Comparison of ENCODE assay signal across 17 mouse cellular contexts in the genomic region with DNA sequence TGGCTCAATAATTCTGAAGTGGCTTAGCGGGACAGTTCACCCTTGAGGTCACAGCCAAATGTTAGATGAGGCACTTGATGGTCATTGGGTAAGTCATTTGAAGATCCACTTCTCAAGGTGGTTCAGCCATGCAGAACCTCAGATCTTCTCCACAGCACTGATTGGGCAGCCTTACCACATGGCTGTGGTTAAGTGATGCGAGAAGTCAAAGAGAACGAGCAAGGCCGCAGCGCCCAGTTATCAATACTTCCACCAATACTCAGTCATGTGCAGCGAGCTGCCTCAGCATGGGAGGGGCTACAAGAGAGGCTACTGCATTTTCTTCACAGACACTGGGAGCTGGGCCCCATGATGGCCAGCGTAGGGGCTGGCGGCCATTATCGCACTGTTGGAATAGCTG. TPM values are rescaled to one million over a fixed set of nuclear protein-coding genes. Genes with fewer than 3 reads are reported as not detected.
DNase-seq lines count a peak whose midpoint lies in the region; ATAC-seq and TF ChIP-seq lines count a peak whose summit lies in the region.
"Had no signal": no experiment of that assay in that cellular context is flagged by ENCODE, and none has a peak within 500 bp of the region (broad histone marks: within the 10 kb centered on the region; RNA-seq: fewer than 3 reads in every experiment).

No protein-coding gene starts in this region.

- no peaks in the 10 kb centered on the region for H3K27me3 ChIP-seq in CH12.LX (replicated peaks)
- H3K27me3 ChIP-seq in stomach, postnatal 0 days (ENCODE audit: control insufficient read depth, insufficient read depth, low read length), result no peaks in the 10 kb centered on the region
- H3K27me3 ChIP-seq: Patski had no signal

- peaks cover 45 to 81% of the 10 kb centered on the region in 2 experiments for H3K36me3 ChIP-seq in CH12.LX (replicated peaks in 1 of 2; ENCODE audit: control insufficient read depth in 1 of 2, insufficient read depth in 1 of 2, low read length in 1 of 2)
- H3K36me3 ChIP-seq in stomach, postnatal 0 days (ENCODE audit: control insufficient read depth, insufficient read depth, low read length), result no peaks in the 10 kb centered on the region

- TF ChIP-seq RAD21 in CH12.LX (IDR thresholded peaks at IDR 0.05; ENCODE audit: low read depth, low read length), result no peak

- no peak for TF ChIP-seq EP300 in CH12.LX (IDR thresholded peaks at IDR 0.05; ENCODE audit: low read length)
- no peak for TF ChIP-seq EP300 in stomach, postnatal 0 days (optimal IDR thresholded peaks at IDR 0.05)

- no peak overlapping the region for H3K9ac ChIP-seq in CH12.LX (ENCODE audit: insufficient read depth, low read depth)
- H3K9ac ChIP-seq in stomach, postnatal 0 days (ENCODE audit: low read length), result no peak overlapping the region

- dilution Hi-C loops in CH12.LX (cut with MboI; ENCODE audit: extremely low pct_ligation_motif_present, extremely low pct_unique_long_range_greater_than_20kb, low sequenced_read_pairs), result no loop called here

- peak overlapping the region; percentile 83; the same call in 1 of the 2 replicates for H3K27ac ChIP-seq in CH12.LX (ENCODE audit: insufficient read depth, low read depth)
- H3K27ac ChIP-seq in stomach, postnatal 0 days (replicated peaks), result no peak overlapping the region

- no peak overlapping the region; the same call in 1 of the 2 replicates for H3K4me2 ChIP-seq in CH12.LX (ENCODE audit: insufficient read depth, low read depth, poor library complexity, severe bottlenecking)
- H3K4me2 ChIP-seq in stomach, postnatal 0 days (replicated peaks; ENCODE audit: low read depth), result no peak overlapping the region

- TF ChIP-seq CTCF in CH12.LX (conservative IDR thresholded peaks at IDR 0.05 in 1 of 2, IDR thresholded peaks at IDR 0.05 in 1 of 2; ENCODE audit: low read depth in 2 of 2, low read length in 2 of 2), result no peak
- no peak for TF ChIP-seq CTCF in stomach, postnatal 0 days (IDR thresholded peaks at IDR 0.05; ENCODE audit: low read depth)

- peaks cover 32 to 55% of the 10 kb centered on the region in 2 experiments for H3K4me1 ChIP-seq in CH12.LX (ENCODE audit: control insufficient read depth in 1 of 2, insufficient read depth in 2 of 2)
- no peaks in the 10 kb centered on the region for H3K4me1 ChIP-seq in stomach, postnatal 0 days (replicated peaks; ENCODE audit: control insufficient read depth, insufficient read depth)

- H3K4me3 ChIP-seq in CH12.LX (replicated peaks in 1 of 3; ENCODE audit: low read depth in 2 of 3, low read length in 2 of 3, poor library complexity in 1 of 3), result no peak overlapping the region
- no peak overlapping the region for H3K4me3 ChIP-seq in stomach, postnatal 0 days (ENCODE audit: low read depth, low read length)

- no peak for TF ChIP-seq POLR2A in CH12.LX (IDR thresholded peaks at IDR 0.05; ENCODE audit: low read depth, low read length)

- H3K9me3 ChIP-seq in CH12.LX (replicated peaks; ENCODE audit: low read length), result peaks cover 15% of the 10 kb centered on the region
- H3K9me3 ChIP-seq in stomach, postnatal 0 days (ENCODE audit: control insufficient read depth, low read length), result no peaks in the 10 kb centered on the region

- H3K79me2 ChIP-seq in CH12.LX (replicated peaks; ENCODE audit: control insufficient read depth, extremely low read depth, insufficient read depth, poor library complexity, severe bottlenecking), result peaks cover 69% of the 10 kb centered on the region

- peak; percentile 50 for DNase-seq in CH12.LX (ENCODE audit: extremely low read depth)
- no peak for DNase-seq in stomach, postnatal 0 days (ENCODE audit: low spot score)
- DNase-seq: adrenal gland, adult 2 months; adrenal gland, adult 8-10 months; adrenal gland, postnatal 10 days; adrenal gland, postnatal 14 days; adrenal gland, postnatal 25 days; adrenal gland, postnatal 36 days; cerebellum, adult 11 months; cerebellum, adult 11-12 months; cerebellum, adult 18-20 months; cerebellum, adult 2 months; cerebellum, adult 8-10 months had no signal

- in situ Hi-C loops in CH12.LX (cut with MboI; ENCODE audit: low pct_ligation_motif_present, low pct_unique_long_range_greater_than_20kb, low sequenced_read_pairs), result no loop called here

- ATAC-seq in stomach, postnatal 0 days (ENCODE audit: low FRiP score, low TSS enrichment), result no peak
- ATAC-seq: activated CD4-positive, CD25-positive, alpha-beta regulatory T cell, adult 4 months; CD4-positive, CD25-positive, alpha-beta regulatory T cell, adult 4 months; Patski had no signal

- 90% methylated on average over 9 of the region's 9 CpGs for WGBS in stomach, postnatal 0 days

TF ChIP-seq in CH12.LX, 34 proteins besides CTCF, POLR2A, EP300 and RAD21:
- TF ChIP-seq ZKSCAN1 (IDR thresholded peaks at IDR 0.05; ENCODE audit: borderline replicate concordance, low read depth, low read length), result no peak
- peak; percentile 60 for TF ChIP-seq BHLHE40 (IDR thresholded peaks at IDR 0.05; ENCODE audit: low read depth, low read length)
- TF ChIP-seq USF1 (IDR thresholded peaks at IDR 0.05; ENCODE audit: low read depth, low read length), result 0 out of 2 replicates have a peak, but pooled peaks have one; percentile 22

RNA-seq across cellular contexts. Expression of gene Vav1, which starts 14.1 kb away (rescaled TPM):
- total RNA-seq in CH12.LX (2012; rRNA removed), result 84.3 and 108 TPM in 2 replicates
- 60.3 and 66.7 TPM in 2 replicates for total RNA-seq in CH12.LX (2014; rRNA removed)
- 90.9 and 99.8 TPM in 2 replicates for polyA plus RNA-seq in CH12.LX (2012; ENCODE audit: insufficient read length, low read depth)
- 1.4 and 1.6 TPM in 2 replicates for polyA plus RNA-seq in stomach, postnatal 0 days (2015; fragmentation: Nextera tagmentation; extraction: Ambion mirVana)
- polyA plus RNA-seq: C2C12, Patski had no signal

RNA-seq across cellular contexts. Expression of gene Trip10, which starts 43.7 kb away (rescaled TPM):
- 22.9 and 25.2 TPM in 2 replicates for total RNA-seq in CH12.LX (2012; rRNA removed)
- 21.5 and 22.1 TPM in 2 replicates for total RNA-seq in CH12.LX (2014; rRNA removed)
- 40.0 and 44.6 TPM in 2 replicates for polyA plus RNA-seq in CH12.LX (2012; ENCODE audit: insufficient read length, low read depth)
- 27.5 and 29.9 TPM in 2 replicates for polyA plus RNA-seq in stomach, postnatal 0 days (2015; fragmentation: Nextera tagmentation; extraction: Ambion mirVana)

RNA-seq across cellular contexts. Expression of gene Gpr108, which starts 44.7 kb away (rescaled TPM):
- total RNA-seq in CH12.LX (2012; rRNA removed) (23.6 and 32.0 TPM in 2 replicates), CH12.LX (2014; rRNA removed) (17.4 and 20.2 TPM in 2 replicates)
- polyA plus RNA-seq in CH12.LX (2012; ENCODE audit: insufficient read length, low read depth), result 25.0 and 26.0 TPM in 2 replicates
- 48.0 and 52.4 TPM in 2 replicates for polyA plus RNA-seq in stomach, postnatal 0 days (2015; fragmentation: Nextera tagmentation; extraction: Ambion mirVana)

Comparison
In these comparisons a context has a peak if more than half of its experiments do, and no peak if none do; other contexts are left out.
1. RNA of gene Vav1, which starts 14.1 kb away (polyA plus RNA-seq): 90.9 to 99.8 TPM in CH12.LX; 1.4 to 1.6 TPM in stomach, postnatal 0 days; every median in the first group is over 10 times any median in the second.